Mouse (Mus musculus) adrenal gland, postnatal 14 days (tissue): Measurements from ENCODE around the gene Gpc1. TPM values are rescaled to one million over a fixed set of nuclear protein-coding genes. Genes with fewer than 3 reads are reported as not detected.

Experiments used
- DNase-seq: peaks from one replicate; pipeline ENCODE4 v3.0.0; 2021; ENCODE audit warnings: mixed read lengths
- long read RNA-seq, 2 experiments: library from polyadenylated mRNA; stranded (forward); transcript quantifications; one replicate each; pipeline ENCODE4 v2.0.0; 2021
- total RNA-seq: library from RNA; stranded (reverse); gene quantifications from 2 replicates; pipeline ENCODE4 v1.2.3, GENCODE M21; 2021

The Gpc1 gene
- 41.9 and 43.2 TPM in 2 replicates for total RNA-seq
- long read RNA-seq, experiment 1, full-length matches to known transcripts: 80 of 100 reads
- long read RNA-seq, experiment 1, partial matches to known transcripts: 18 of 100 reads
- long read RNA-seq, experiment 1, other reads (novel, unspliced or antisense): 2 of 100 reads
- long read RNA-seq, experiment 2, full-length matches to known transcripts: 57 of 69 reads
- long read RNA-seq, experiment 2, partial matches to known transcripts: 7 of 69 reads
- long read RNA-seq, experiment 2, other reads (novel, unspliced or antisense): 5 of 69 reads

- DNase-seq: peak; percentile 85
Observed at GRCm38 (mm10) chr1:92831188-92832001, at the start of gene Gpc1. Gpc1 (plus strand) TSS chr1:92831645.

- DNase-seq: no peak
Observed at GRCm38 (mm10) chr1:92781862-92782261, 49.6 kb upstream of the Gpc1 start.

- DNase-seq: no peak
Observed at GRCm38 (mm10) chr1:92782587-92782986, 48.9 kb upstream of the Gpc1 start.

GRCm38 (mm10) chr1:92787221-92787620 is 44.2 kb upstream of the Gpc1 start:
- DNase-seq: no peak

GRCm38 (mm10) chr1:92788049-92788448 is 43.4 kb upstream of the Gpc1 start:
- no peak for DNase-seq

GRCm38 (mm10) chr1:92790628-92791027 is 40.8 kb upstream of the Gpc1 start:
- DNase-seq: no peak

GRCm38 (mm10) chr1:92791070-92791831 is 40.2 kb upstream of the Gpc1 start:
- peak; percentile 24 for DNase-seq

GRCm38 (mm10) chr1:92793781-92794180 is 37.7 kb upstream of the Gpc1 start:
- DNase-seq: no peak

GRCm38 (mm10) chr1:92798425-92798824 is 33.0 kb upstream of the Gpc1 start:
- no peak for DNase-seq

GRCm38 (mm10) chr1:92799653-92800052 is 31.8 kb upstream of the Gpc1 start:
- peak; percentile 60 for DNase-seq

GRCm38 (mm10) chr1:92802362-92802761 is 29.1 kb upstream of the Gpc1 start:
- DNase-seq: peak; percentile 24

GRCm38 (mm10) chr1:92803376-92803775 is 28.1 kb upstream of the Gpc1 start:
- no peak for DNase-seq

GRCm38 (mm10) chr1:92805181-92805580 is 26.3 kb upstream of the Gpc1 start:
- no peak for DNase-seq

- DNase-seq: no peak
Observed at GRCm38 (mm10) chr1:92805836-92806235, 25.6 kb upstream of the Gpc1 start.

- DNase-seq: no peak
Observed at GRCm38 (mm10) chr1:92806720-92807119, 24.7 kb upstream of the Gpc1 start.

- no peak for DNase-seq
Observed at GRCm38 (mm10) chr1:92809621-92810020, 21.8 kb upstream of the Gpc1 start.

GRCm38 (mm10) chr1:92814319-92814718 is 17.1 kb upstream of the Gpc1 start:
- DNase-seq: no peak

GRCm38 (mm10) chr1:92815100-92815499 is 16.3 kb upstream of the Gpc1 start:
- DNase-seq: no peak

- DNase-seq: no peak
Observed at GRCm38 (mm10) chr1:92815756-92816294, 15.6 kb upstream of the Gpc1 start.

GRCm38 (mm10) chr1:92830626-92831187 is 738 bp upstream of the Gpc1 start:
- DNase-seq: no peak

GRCm38 (mm10) chr1:92832011-92833010 is 866 bp downstream of the Gpc1 start:
- peak; percentile 71 for DNase-seq
